Mouse (Mus musculus): ENCODE data around the gene Rnf207. TPM values are rescaled to one million over a fixed set of nuclear protein-coding genes. Genes with fewer than 3 reads are reported as not detected.

Rnf207 gene
- polyA plus RNA-seq, 1 experiment: not detected

DNA sequence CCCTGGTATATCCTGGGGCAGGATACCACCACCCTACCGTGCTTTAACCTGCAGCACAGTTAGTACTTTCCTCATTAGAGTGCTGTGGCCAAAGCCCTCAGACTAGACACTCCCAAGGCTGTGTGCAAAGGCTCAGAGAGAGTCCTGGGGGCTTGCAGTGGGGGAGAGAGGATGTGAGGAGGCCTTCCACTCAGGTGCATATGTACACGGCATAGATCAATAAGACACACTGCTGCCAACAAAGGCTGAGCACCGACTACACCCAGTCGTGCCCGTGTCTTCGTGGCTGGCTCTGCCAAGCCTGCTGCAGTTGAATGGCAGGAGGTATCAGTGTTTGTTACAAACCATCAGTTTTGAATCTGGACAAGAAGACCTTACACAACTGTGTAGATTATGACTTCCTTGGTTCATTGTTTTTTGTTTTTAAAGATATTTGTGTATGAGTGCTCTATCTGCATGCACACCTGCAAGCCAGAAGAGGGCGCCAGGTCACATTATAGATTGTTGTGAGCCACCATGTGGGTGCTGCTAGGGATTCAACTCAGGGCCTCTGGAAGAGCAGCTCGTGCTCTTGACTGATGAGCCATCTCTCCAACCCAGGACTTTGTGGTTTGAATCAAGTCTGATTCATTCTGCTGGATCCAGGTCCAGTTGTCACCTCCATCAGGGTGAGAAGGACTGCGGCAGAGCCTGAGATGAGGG is 53.8 kb downstream of the Rnf207 start:
- peaks cover 78% of the 10 kb centered on the region for H3K4me1 ChIP-seq (ENCODE audit: control insufficient read depth, insufficient read depth, low read length)
- no peak overlapping the region for H3K4me3 ChIP-seq (ENCODE audit: insufficient read depth, low read depth, low read length)
- TF ChIP-seq POLR2A (IDR thresholded peaks at IDR 0.05; ENCODE audit: insufficient read depth, low read depth, low read length) (no peak), CTCF (IDR thresholded peaks at IDR 0.05; ENCODE audit: insufficient read depth, low read depth, low read length) (no peak)
- H3K27ac ChIP-seq (ENCODE audit: insufficient read depth, low read depth, low read length): no peak overlapping the region
- WGBS: 85% methylated on average over 9 of the region's 9 CpGs

- H3K4me3 ChIP-seq (ENCODE audit: insufficient read depth, low read depth, low read length): no peak overlapping the region
- no peak for TF ChIP-seq POLR2A (IDR thresholded peaks at IDR 0.05; ENCODE audit: insufficient read depth, low read depth, low read length)
- H3K4me1 ChIP-seq (ENCODE audit: control insufficient read depth, insufficient read depth, low read length): peaks cover 78% of the 10 kb centered on the region
- 40% methylated on average over 4 of the region's 4 CpGs for WGBS
- peak overlapping the region; percentile 50 for H3K27ac ChIP-seq (ENCODE audit: insufficient read depth, low read depth, low read length)
These were observed 54.6 kb downstream of the Rnf207 start for GRCm38 (mm10) chr4:152264177-152264530.

DNA sequence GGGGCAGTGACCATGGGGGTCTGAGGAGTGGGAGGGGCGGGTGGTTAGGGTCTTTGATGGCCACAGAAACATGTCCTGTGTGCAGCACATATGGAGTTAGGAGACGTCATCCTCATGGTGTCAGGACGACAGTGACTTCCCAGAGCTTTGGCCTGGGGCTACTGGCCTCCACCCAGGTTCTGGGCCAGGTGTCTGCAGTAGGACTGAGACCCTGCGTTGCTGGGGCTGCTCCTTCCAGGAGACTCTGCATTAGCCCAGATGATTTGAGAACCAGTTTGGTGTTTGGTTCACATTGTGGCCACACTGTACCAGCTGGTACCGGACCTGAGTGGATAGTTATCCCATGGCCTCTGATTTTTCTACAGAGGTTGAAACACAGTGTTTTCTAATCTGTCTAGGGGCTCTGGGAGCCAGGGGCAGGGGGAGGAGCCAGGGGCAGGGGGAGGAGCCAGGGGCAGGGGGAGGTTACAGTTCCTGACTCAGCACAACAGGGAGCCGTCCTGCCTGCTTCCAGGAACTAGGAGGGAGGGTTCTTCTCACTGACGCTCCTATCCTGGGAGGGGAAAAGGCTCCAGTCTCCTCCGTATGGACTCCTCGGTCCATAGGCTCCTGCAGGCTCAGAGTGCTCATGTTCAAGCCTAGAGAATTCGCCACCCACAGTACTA is 55.1 kb downstream of the Rnf207 start:
- WGBS: 50% methylated on average over 10 of the region's 10 CpGs
- peaks cover 75% of the 10 kb centered on the region for H3K4me1 ChIP-seq (ENCODE audit: control insufficient read depth, insufficient read depth, low read length)
- peak overlapping the region; percentile 50; the same call in 1 of the 2 replicates for H3K27ac ChIP-seq (ENCODE audit: insufficient read depth, low read depth, low read length)
- H3K4me3 ChIP-seq (ENCODE audit: insufficient read depth, low read depth, low read length): no peak overlapping the region
- TF ChIP-seq POLR2A (IDR thresholded peaks at IDR 0.05; ENCODE audit: insufficient read depth, low read depth, low read length) (no peak), CTCF (IDR thresholded peaks at IDR 0.05; ENCODE audit: insufficient read depth, low read depth, low read length) (no peak)

DNA sequence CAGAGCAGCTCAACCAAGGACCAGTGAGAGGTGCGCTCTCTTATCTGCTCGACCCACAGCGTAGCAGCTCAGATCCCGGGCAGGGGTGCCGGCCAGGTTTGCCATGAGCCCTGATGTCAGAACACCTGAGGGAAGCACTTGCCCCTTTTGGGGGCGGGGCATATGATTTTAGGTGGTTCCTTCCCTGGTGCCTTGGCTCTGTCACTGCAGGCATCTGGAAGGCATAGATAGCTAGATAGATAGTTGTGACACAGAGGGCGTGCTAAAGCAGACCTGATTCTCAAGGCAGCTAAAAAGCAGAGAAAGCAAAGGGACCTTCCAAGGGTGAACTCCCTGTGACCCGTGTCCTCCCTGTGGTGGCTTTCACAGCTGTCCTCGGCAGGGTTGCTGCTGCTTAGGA is 55.7 kb downstream of the Rnf207 start:
- Histone ChIP-seq H3K4me3 (ENCODE audit: insufficient read depth, low read depth, low read length) (no peak overlapping the region), H3K27ac (ENCODE audit: insufficient read depth, low read depth, low read length) (peak overlapping the region; percentile 48; the same call in 1 of the 2 replicates), H3K4me1 (ENCODE audit: control insufficient read depth, insufficient read depth, low read length) (peaks cover 75% of the 10 kb centered on the region)
- TF ChIP-seq CTCF (IDR thresholded peaks at IDR 0.05; ENCODE audit: insufficient read depth, low read depth, low read length) (no peak), POLR2A (IDR thresholded peaks at IDR 0.05; ENCODE audit: insufficient read depth, low read depth, low read length) (no peak)
- 72% methylated on average over 9 of the region's 9 CpGs for WGBS

DNA sequence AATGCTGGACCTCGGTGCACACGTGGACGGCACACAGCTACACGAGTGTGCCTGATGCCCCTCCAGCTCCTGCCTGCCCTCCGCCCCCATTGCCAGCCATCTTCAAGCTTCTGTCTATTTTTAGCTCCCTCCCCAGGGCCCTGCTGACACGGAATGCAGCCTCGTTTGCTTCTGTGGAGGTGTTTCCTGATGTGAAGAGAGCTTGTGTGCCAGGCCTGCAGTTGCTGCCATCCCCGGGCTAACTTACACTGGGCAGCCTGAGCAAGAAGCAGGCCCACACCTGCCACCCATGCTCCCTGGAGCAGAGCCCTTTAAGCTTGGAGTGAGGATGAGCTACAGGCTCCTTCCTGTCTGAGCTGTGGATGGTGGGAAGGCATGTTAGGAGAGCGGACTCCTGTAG is 56.6 kb downstream of the Rnf207 start:
- 29% methylated on average over 9 of the region's 9 CpGs for WGBS
- Histone ChIP-seq H3K27ac (ENCODE audit: insufficient read depth, low read depth, low read length) (peak overlapping the region; percentile 48), H3K4me1 (ENCODE audit: control insufficient read depth, insufficient read depth, low read length) (peaks cover 71% of the 10 kb centered on the region), H3K4me3 (ENCODE audit: insufficient read depth, low read depth, low read length) (no peak overlapping the region)
- no peak for TF ChIP-seq POLR2A (IDR thresholded peaks at IDR 0.05; ENCODE audit: insufficient read depth, low read depth, low read length)
- no peak for TF ChIP-seq CTCF (IDR thresholded peaks at IDR 0.05; ENCODE audit: insufficient read depth, low read depth, low read length)

DNA sequence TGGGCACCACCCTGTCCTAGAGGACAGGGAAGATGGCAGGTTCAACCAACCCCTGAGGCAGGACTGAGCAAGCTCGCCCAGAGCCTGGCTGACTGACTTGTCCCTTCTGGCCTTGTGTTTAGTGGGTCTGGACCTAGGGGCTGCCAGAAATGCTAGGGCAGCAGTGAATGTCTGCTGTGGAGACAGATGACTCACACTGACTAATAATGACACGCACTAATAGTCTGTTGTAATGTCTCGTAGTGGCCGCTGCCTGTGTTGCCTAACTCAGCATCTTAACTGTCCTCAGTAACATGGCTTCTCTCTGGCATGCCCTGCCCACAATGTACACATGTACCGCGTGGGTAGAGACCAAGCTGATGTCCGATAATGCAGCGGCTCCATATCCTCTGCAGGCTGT is 58.3 kb downstream of the Rnf207 start:
- no peak overlapping the region for H3K4me3 ChIP-seq (ENCODE audit: insufficient read depth, low read depth, low read length)
- no peak for TF ChIP-seq POLR2A (IDR thresholded peaks at IDR 0.05; ENCODE audit: insufficient read depth, low read depth, low read length)
- no peak for TF ChIP-seq CTCF (IDR thresholded peaks at IDR 0.05; ENCODE audit: insufficient read depth, low read depth, low read length)
- no peak overlapping the region for H3K27ac ChIP-seq (ENCODE audit: insufficient read depth, low read depth, low read length)
- H3K4me1 ChIP-seq (ENCODE audit: control insufficient read depth, insufficient read depth, low read length): peaks cover 69% of the 10 kb centered on the region
- 68% methylated on average over 8 of the region's 8 CpGs for WGBS

GRCm38 (mm10) chr4:152257070-152257469 is 61.7 kb downstream of the Rnf207 start:
- peaks cover 55% of the 10 kb centered on the region for H3K4me1 ChIP-seq (ENCODE audit: control insufficient read depth, insufficient read depth, low read length)
- no peak overlapping the region for H3K4me3 ChIP-seq (ENCODE audit: insufficient read depth, low read depth, low read length)
- WGBS: 17% methylated on average over 6 of the region's 6 CpGs
- H3K27ac ChIP-seq (ENCODE audit: insufficient read depth, low read depth, low read length): no peak overlapping the region
- TF ChIP-seq CTCF (IDR thresholded peaks at IDR 0.05; ENCODE audit: insufficient read depth, low read depth, low read length): no peak
- TF ChIP-seq POLR2A (IDR thresholded peaks at IDR 0.05; ENCODE audit: insufficient read depth, low read depth, low read length): no peak

Other genes starting within 250 kb of the Rnf207 start
- not detected in 2 replicates for gene Plekhg5, start 246.5 kb downstream of the Rnf207 start, polyA plus RNA-seq (2012; ENCODE audit: insufficient read depth, insufficient read length, low replicate concordance, missing spikeins)
- not detected in 2 replicates for gene Tnfrsf25, start 203.1 kb downstream of the Rnf207 start, polyA plus RNA-seq (2012; ENCODE audit: insufficient read depth, insufficient read length, low replicate concordance, missing spikeins)
- not detected in 2 replicates for gene Espn, start 166.6 kb downstream of the Rnf207 start, polyA plus RNA-seq (2012; ENCODE audit: insufficient read depth, insufficient read length, low replicate concordance, missing spikeins)
- not detected in 2 replicates for gene Hes2, start 160.1 kb downstream of the Rnf207 start, polyA plus RNA-seq (2012; ENCODE audit: insufficient read depth, insufficient read length, low replicate concordance, missing spikeins)
- gene Acot7, start 140.9 kb downstream of the Rnf207 start, polyA plus RNA-seq (2012; ENCODE audit: insufficient read depth, insufficient read length, low replicate concordance, missing spikeins): not detected in 2 replicates
- not detected in 2 replicates for gene Gpr153, start 44.8 kb downstream of the Rnf207 start, polyA plus RNA-seq (2012; ENCODE audit: insufficient read depth, insufficient read length, low replicate concordance, missing spikeins)
- gene Hes3, start 27.3 kb downstream of the Rnf207 start, polyA plus RNA-seq (2012; ENCODE audit: insufficient read depth, insufficient read length, low replicate concordance, missing spikeins): not detected in 2 replicates
- gene Icmt, start 21.8 kb downstream of the Rnf207 start, polyA plus RNA-seq (2012; ENCODE audit: insufficient read depth, insufficient read length, low replicate concordance, missing spikeins): not detected in 2 replicates
- not detected in 2 replicates for gene Rpl22, start 6.7 kb upstream of the Rnf207 start, polyA plus RNA-seq (2012; ENCODE audit: insufficient read depth, insufficient read length, low replicate concordance, missing spikeins)
- 36.3 TPM in 1 of 2 replicates, not detected in the other for gene Chd5, start 19.7 kb upstream of the Rnf207 start, polyA plus RNA-seq (2012; ENCODE audit: insufficient read depth, insufficient read length, low replicate concordance, missing spikeins)
- gene Nphp4, start 157.7 kb upstream of the Rnf207 start, polyA plus RNA-seq (2012; ENCODE audit: insufficient read depth, insufficient read length, low replicate concordance, missing spikeins): not detected in 2 replicates
- gene Kcnab2, start 158.9 kb upstream of the Rnf207 start, polyA plus RNA-seq (2012; ENCODE audit: insufficient read depth, insufficient read length, low replicate concordance, missing spikeins): not detected in 2 replicates